Mouse (Mus musculus) olfactory bulb, adult 2 months (tissue): ENCODE measurements around the gene Gm3285.

Experiments used
- CTCF ChIP-seq: fragments of 200-500 bp; IDR thresholded peaks from 2 replicates; pipeline ENCODE4 v1.5.1; 2012; ENCODE audit warnings: low read depth, mild to moderate bottlenecking, low read length, moderate library complexity; ENCODE audit not compliant: insufficient read depth
- POLR2A ChIP-seq: fragments of 200-500 bp; IDR thresholded peaks from 2 replicates; pipeline ENCODE4 v1.6.1; 2012; ENCODE audit warnings: mild to moderate bottlenecking, low read depth, low read length, moderate library complexity; ENCODE audit not compliant: insufficient read depth

- no peak for TF ChIP-seq CTCF
- TF ChIP-seq POLR2A, result no peak
Observed at GRCm38 (mm10) chr10:77902211-77902893, 40.6 kb downstream of the Gm3285 start, which contains the start of gene Lrrc3.
